Mouse (Mus musculus) right cerebral cortex, adult 18-20 months (tissue): ENCODE data around the gene Pakap.

Source experiments
- DNase-seq: peaks from one replicate; pipeline ENCODE4 v3.0.0; 2022; ENCODE audit warnings: mixed read lengths

Pakap gene

GRCm38 (mm10) chr4:57575686-57576085, 7.7 kb downstream of the Pakap start:
- DNase-seq = no peak

GRCm38 (mm10) chr4:57576095-57576494, 8.1 kb downstream of the Pakap start:
- no peak for DNase-seq

DNA sequence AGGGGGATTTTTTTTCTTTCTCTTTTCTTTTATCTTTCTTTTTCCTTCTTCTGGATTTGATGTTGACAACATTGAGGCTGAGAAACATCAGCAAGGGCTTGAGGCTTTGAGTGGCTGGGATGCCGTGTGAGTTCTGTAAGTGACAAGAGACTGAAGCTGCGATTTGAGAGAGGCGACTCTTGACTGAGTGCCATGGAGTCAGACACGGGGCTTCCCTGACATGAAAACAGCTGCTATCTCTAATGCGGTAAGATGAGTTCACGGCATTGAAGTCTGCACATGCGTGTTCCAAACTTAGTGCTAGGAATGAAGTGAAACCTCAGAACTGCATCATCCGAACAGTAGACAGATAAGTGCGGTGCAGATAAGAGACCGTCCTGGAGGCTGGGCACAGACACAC, 11.7 kb downstream of the Pakap start:
- no peak for DNase-seq

GRCm38 (mm10) chr4:57585281-57585800, 17.4 kb downstream of the Pakap start:
- no peak for DNase-seq

- no peak for DNase-seq
These were observed 19.1 kb downstream of the Pakap start for GRCm38 (mm10) chr4:57586933-57587658.

GRCm38 (mm10) chr4:57588356-57588755, 20.4 kb downstream of the Pakap start:
- no peak for DNase-seq

GRCm38 (mm10) chr4:57592751-57593150, 24.8 kb downstream of the Pakap start:
- DNase-seq = no peak

DNA sequence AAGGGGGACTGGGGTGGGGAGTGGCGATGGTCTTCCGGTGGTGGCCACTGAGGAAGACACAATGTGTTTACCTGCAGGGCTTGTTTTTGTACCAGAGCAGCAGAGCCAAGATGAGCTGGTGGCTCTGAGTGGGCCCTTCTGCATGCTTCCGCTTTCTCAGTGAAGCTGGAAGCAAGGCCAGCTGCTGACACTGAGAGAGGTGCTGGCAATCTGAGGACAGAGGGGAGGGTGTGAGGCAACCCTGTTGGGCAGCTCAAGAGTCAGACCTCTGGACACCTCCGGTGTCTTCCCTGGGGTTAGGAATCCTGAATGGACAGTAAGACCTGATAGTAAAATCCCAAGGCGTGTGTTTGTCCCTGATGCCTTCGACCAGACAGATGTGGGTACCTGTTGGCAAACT, 32.0 kb downstream of the Pakap start:
- no peak for DNase-seq

- no peak for DNase-seq
These were observed 32.9 kb downstream of the Pakap start for GRCm38 (mm10) chr4:57600685-57601457.

GRCm38 (mm10) chr4:57601458-57601835, 33.5 kb downstream of the Pakap start:
- DNase-seq = no peak

DNA sequence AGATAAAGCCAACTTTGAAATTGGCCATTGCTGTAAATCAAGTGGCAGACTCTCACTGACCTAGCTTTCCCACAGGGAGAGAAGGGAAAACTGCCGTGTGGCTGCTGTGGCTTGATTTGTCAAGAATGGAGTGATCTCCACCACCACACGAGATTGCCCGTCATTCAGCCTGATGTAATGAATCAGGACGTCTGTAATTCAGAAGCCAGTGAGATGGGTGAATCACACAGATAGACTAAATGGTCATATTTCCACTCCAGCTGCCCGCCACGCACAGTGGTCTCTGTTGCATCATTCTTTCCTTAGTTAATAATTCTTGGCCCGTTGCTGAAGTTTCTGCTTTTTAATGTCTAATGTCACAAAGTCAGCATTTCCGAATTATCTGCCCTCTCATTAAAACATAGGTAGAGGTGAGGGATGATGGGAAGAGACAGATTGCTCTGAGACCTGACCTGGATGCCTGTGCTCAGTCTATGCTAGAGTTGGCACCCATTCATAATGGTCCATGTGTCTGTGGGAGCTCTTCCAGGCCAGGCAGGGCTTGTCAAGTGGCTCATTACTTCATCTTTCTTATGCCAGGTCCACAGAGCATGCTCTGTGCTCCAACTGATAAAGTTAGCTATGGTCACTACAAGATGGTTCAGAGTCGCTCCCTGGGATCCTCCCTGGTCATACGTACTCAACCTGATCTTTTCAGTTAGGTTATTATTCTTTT, 34.1 kb downstream of the Pakap start:
- no peak for DNase-seq

- no peak for DNase-seq
These were observed 38.3 kb downstream of the Pakap start for GRCm38 (mm10) chr4:57606258-57606657.

DNA sequence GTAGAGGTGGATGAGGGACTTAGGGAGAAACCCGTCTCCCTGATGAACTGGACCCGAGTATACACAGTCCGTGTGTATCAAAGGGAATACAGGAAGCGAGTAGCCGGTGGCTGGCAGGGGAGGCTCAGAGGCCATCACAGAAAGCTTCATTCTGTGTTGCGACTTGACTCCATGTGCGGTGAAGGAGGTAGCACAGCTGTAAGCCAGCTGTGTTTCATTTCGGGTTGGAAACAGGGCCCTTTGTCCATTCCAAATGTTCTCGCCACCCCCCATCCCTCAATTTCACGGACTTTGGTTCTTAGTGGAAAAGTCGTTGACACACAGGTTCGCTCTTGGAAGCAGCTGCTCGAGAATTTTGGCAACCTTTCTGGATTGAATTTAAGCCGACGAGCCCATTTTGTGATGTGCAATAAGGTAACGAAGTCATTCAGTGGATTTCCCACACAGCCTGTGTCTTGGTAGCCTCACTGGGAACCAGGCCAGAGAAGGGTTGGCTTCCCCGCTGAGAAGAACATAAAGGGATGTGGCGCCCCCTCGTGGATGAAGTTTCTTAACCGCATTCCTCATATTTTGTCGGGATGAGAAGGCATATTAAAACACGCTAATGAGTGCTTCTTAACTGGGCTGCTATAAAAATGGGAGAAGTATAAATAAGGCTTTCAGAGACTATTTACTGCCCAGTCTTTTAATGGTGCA, 39.4 kb downstream of the Pakap start:
- DNase-seq = peak; percentile 88

GRCm38 (mm10) chr4:57611303-57612077, 43.5 kb downstream of the Pakap start:
- no peak for DNase-seq

DNA sequence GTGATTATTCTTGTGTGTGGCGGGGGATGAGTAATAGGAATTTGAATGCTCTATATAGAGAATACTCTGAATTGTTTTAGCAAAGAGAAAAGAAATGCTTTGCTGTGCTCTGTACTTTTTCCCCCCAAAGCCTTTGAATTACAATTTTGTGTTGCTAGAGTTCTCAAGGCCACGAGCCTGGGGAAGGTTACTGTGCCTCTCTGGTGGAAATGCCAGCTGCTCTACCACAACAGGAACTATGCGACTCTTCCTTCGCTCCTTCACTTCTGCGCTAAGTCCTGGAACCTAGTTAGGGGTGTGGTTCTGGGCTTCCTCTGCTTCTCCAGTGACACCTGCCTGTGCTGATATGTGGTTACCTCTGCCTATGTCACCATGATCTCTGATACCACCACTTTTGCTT, 44.7 kb downstream of the Pakap start:
- no peak for DNase-seq

GRCm38 (mm10) chr4:57614686-57615085, 46.7 kb downstream of the Pakap start:
- no peak for DNase-seq

- DNase-seq = no peak
These were observed 50.8 kb downstream of the Pakap start for GRCm38 (mm10) chr4:57618743-57619142.

DNA sequence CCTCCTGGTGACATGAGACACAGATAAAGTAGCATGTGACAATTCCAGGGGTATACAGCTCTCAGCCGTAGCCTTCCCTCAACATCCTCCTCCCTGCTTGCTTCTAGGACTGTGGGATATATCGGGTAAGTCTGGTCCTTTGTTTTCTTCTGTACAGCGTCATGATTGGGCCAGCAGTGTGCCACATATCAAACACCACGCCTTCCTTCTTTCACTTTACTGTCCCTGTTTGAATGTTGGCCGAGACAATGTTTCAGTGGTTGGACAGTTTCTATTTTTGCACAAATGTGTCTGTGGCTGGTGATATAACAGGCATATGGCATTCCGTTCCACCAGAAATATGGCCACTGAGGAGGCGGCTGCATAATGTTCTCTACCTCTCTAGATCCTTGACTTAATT, 54.8 kb downstream of the Pakap start:
- DNase-seq = peak; percentile 63

- DNase-seq = no peak
These were observed 56.8 kb downstream of the Pakap start for GRCm38 (mm10) chr4:57624819-57625218.

DNA sequence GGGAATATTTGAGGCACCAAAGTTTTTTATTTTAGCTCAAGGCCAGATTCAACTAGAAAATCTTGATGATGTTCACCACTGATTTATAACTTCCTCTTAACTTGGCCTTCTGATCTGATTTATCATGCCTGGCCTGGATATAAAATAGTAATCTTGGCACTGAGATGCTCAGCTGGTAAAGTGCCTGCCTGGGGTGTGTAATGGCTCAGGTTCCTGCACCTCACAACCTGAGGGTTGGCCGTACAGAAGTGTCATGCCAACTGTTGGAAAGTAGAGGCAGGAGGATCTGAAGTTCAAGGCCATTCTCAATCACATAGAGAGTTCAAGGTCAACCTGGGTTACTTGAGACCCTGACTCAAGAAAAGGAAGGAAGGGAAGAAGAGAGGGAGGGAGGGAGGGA, 57.3 kb downstream of the Pakap start:
- no peak for DNase-seq

DNA sequence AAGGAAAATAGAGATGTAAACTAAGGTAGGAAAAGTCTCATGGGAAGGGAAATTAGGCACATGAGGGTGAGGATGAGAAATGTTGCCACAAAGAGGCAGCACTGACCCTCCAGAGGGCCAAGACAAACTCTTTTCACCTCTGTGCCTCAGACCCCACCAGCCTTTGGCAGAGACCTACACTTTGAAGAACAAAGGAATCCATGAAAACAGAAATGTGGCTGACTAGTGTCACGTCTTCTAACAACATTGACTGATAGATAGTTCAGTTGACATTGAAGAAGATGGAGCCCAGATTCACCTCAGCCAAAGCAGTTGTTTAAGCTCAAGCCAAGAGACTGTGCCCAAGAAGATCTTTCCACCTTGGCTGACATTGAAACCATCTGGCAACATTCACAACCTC, 57.8 kb downstream of the Pakap start:
- DNase-seq = no peak

- DNase-seq = no peak
These were observed 58.9 kb downstream of the Pakap start for GRCm38 (mm10) chr4:57626921-57627320.
